Mouse (Mus musculus): ENCODE data around the gene Rbm20.
"Not testable (repeated sequence)": the region's sequence is repeated elsewhere in the genome, so short reads cannot be mapped to it uniquely, and the experiment has no call there.

Rbm20 gene

DNA sequence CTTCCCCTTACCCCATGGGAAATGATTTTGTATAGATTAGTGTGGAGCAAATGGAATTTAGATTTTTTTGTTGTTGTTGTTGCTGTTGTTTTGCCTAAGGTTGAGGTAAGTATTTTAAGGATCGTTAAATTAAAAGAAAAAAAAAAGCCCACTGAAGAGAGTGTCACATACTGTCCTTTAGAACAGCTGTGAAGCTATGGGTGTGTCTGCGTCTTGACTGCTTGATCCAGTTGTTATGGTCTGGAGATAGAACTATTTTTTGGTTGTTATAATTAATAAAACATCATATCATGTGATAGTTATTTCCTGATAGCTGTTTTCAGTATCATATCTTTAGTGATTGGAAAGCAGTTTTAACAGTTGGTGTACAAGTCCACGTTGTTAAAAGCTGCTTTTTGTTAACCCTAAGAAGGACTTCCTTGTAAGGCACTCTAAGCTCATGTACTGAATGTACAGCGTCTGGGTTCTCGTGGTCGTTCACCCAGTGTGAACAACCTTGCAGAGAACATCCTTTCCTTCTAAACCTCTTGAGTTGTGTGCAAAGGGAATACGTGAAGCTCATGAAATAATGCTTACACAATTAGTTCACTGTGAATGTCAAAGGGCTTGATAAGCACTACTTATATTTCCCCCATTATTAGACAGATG is 227.9 kb downstream of the Rbm20 start:
- DNase-seq (ENCODE audit: low spot score): no peak

DNA sequence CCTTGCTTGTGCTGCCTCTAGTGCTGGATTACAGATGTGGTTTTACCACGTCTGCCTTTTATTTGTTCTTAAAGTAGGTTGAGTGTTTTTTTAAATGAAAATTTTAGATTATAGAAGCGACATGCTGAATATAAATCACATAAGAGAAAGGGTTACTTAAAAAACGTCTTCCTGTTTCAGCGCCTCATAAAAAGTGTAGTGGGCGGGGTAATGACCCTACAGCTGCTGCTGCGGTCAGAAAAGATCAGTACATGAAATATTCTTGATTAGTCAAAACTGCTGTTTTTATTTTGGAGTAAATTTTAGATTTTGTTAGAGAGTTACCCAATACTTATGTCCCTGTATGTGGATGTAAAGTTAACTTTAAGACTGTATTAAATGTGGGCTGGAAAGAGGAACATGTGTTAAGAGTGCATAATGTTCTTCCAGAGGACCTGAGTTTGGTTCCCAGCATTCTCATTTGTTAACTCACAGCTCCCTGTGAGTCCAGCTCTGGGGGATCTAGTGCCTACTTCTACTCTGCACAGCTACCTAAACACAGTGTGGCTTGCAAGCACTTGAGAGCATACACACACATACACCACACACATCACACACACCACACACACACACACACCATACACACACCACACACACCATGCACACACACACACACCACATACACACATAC is 229.1 kb downstream of the Rbm20 start:
- DNase-seq (ENCODE audit: low spot score): no peak

DNA sequence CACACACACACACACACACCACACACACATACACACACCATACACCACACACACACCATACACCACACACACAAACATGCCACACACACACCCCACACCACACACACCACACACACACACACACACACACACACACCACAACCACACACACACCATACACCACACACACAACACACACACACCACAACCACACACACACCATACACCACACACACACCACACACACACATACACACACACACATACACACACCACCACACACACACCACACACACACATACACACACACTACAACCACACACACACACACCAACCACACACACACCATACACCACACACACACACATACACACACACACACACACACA is 229.6 kb downstream of the Rbm20 start:
- not testable (repeated sequence) for DNase-seq (ENCODE audit: low spot score)

DNA sequence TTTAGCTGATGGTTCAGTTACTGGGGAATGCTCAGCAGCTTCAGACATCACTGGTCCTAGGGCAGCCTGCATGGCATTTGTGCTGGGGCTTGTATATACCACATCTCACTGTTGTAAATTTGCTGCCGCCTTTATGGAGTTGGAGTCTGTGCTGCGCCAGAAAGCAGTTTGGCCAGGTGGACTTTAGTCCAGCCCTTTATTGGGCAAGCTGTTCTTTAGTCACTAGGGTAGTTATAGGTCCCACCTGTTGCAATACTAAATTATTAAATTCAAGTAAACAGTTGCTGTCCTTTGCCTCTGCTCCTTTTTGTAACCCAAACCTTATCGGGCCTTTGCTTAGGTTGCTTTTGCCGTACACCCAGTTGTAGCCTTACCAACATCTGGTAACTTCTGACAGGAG is 237.8 kb downstream of the Rbm20 start:
- no peak for DNase-seq (ENCODE audit: low spot score)

Measured in embryo, embryonic 10.5 days (tissue).